Mouse (Mus musculus) liver, adult 2 months (tissue): ENCODE measurements around the gene Calhm2. TPM values are rescaled to one million over a fixed set of nuclear protein-coding genes. Genes with fewer than 3 reads are reported as not detected.

Experiments used
- DNase-seq: peaks from one replicate; pipeline ENCODE4 v3.0.0-alpha.2; 2011; ENCODE audit warnings: low read depth, low spot score; ENCODE audit errors: extremely low read depth
- H3K27ac ChIP-seq: fragments of 200-500 bp; replicated peaks from 2 replicates; pipeline ENCODE4 v1.5.1; 2012; ENCODE audit warnings: low read depth, mild to moderate bottlenecking, control low read depth, inconsistent platforms, low read length; ENCODE audit not compliant: insufficient read depth
- H3K27me3 ChIP-seq: fragments of 200-500 bp; 2 replicates; pipeline ENCODE4 v1.6.1; 2012; ENCODE audit warnings: mild to moderate bottlenecking, moderate library complexity, low read length, inconsistent platforms; ENCODE audit not compliant: control insufficient read depth, insufficient read depth
- H3K36me3 ChIP-seq: fragments of 200-500 bp; 2 replicates; pipeline ENCODE4 v1.6.1; 2012; ENCODE audit warnings: low read length, inconsistent platforms; ENCODE audit not compliant: control insufficient read depth, insufficient read depth
- H3K4me1 ChIP-seq: fragments of 200-500 bp; 2 replicates; pipeline ENCODE4 v1.6.1; 2011; ENCODE audit warnings: low read length; ENCODE audit not compliant: control insufficient read depth, insufficient read depth
- H3K4me3 ChIP-seq: fragments of 200-500 bp; 2 replicates; pipeline ENCODE4 v1.5.1; 2011; ENCODE audit warnings: low read depth, mild to moderate bottlenecking, control low read depth, low read length, moderate library complexity; ENCODE audit not compliant: insufficient read depth
- H3K79me2 ChIP-seq: fragments of 200-500 bp; 2 replicates; pipeline ENCODE4 v1.6.1; 2012; ENCODE audit warnings: inconsistent platforms, mild to moderate bottlenecking, low read length, moderate library complexity; ENCODE audit not compliant: control insufficient read depth, insufficient read depth
- H3K9ac ChIP-seq: fragments of 200-500 bp; 2 replicates; pipeline ENCODE4 v1.6.1; 2012; ENCODE audit warnings: low read depth, mild to moderate bottlenecking, control low read depth, inconsistent platforms, low read length
- CTCF ChIP-seq: fragments of 200-500 bp; IDR thresholded peaks from 2 replicates; pipeline ENCODE4 v1.5.1; 2011; ENCODE audit warnings: low read depth, low read length, control low read depth
- POLR2A ChIP-seq: fragments of 200-500 bp; IDR thresholded peaks from 2 replicates; pipeline ENCODE4 v1.6.1; 2011; ENCODE audit warnings: low read length, control low read depth; ENCODE audit not compliant: insufficient read depth; ENCODE audit errors: extremely low read depth
- WGBS: fragments of 180-500 bp; shearing (Covaris S2); methylation state at CpG from one replicate; pipeline ENCODE4 v1.1.7; 2018; 5-methylcytosine and 5-hydroxymethylcytosine counted together
- polyA plus RNA-seq: library from polyadenylated mRNA; depleted of rRNA; stranded (reverse); fragments of >200 nt; gene quantifications from 2 replicates; pipeline ENCODE4 v1.2.3, GENCODE M21; 2012
- total RNA-seq: library from RNA; depleted of rRNA; stranded (reverse); fragments of >200 nt; gene quantifications from 2 replicates; pipeline ENCODE4 v1.2.3, GENCODE M21; 2014

Calhm2 gene
- total and polyA plus RNA-seq, 2 experiments, result 1.5 to 2.0 TPM

DNA sequence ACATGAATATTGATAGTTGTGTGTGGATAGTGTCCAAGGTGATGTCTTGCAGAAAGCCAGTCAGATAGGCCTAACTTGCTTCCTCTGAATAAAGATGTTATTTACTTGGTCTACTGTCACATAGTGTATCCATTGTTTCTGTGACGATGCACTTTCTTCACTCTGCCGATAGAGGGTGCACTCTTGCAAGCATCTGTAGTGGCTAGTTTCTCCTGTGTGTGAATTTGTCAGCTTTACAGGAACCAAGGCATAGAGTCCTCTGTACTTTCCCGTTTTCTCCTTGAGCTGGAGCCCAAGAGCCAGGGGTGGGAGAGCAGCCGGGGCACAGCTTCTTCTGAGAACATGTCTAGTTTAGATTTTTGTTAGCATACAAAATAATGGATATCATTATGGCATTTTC is 17.0 kb downstream of the Calhm2 start:
- no peak overlapping the region for H3K27ac ChIP-seq
- peak; percentile 37 for DNase-seq
- H3K36me3 ChIP-seq, result peaks cover 41% of the 10 kb centered on the region
- H3K4me3 ChIP-seq, result no peak overlapping the region
- no peaks in the 10 kb centered on the region for H3K4me1 ChIP-seq
- H3K27me3 ChIP-seq, result no peaks in the 10 kb centered on the region
- no peak overlapping the region for H3K9ac ChIP-seq
- WGBS, result 57% methylated on average over 4 of the region's 4 CpGs
- H3K79me2 ChIP-seq, result no peaks in the 10 kb centered on the region
- TF ChIP-seq CTCF, result peak; percentile 49
- TF ChIP-seq POLR2A, result no peak

DNA sequence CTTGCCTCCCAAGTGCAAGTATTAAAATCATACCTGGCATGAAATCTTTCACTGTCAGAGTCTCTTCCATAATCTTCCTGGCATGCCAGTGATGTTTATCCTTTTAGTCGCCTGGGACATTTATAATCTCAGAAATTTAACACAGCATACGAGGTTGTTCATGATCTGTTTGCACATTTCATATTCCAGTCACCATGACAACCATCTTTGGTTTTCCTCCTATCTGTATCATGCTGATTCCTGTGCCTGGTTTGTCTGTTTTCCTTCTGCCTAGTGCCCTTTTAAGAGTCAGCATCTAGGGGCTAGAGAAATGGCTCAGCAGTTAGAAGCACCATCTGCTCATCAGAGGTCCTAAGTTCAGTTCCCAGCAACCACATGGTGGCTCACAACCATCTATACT is 19.5 kb downstream of the Calhm2 start:
- Histone ChIP-seq H3K79me2 (no peaks in the 10 kb centered on the region), H3K36me3 (peaks cover 45% of the 10 kb centered on the region), H3K9ac (no peak overlapping the region), H3K27me3 (no peaks in the 10 kb centered on the region), H3K27ac (no peak overlapping the region), H3K4me3 (no peak overlapping the region), H3K4me1 (no peaks in the 10 kb centered on the region)
- TF ChIP-seq POLR2A, result no peak
- TF ChIP-seq CTCF, result no peak
- WGBS, result 83% methylated on average over 2 of the region's 2 CpGs
- no peak for DNase-seq

DNA sequence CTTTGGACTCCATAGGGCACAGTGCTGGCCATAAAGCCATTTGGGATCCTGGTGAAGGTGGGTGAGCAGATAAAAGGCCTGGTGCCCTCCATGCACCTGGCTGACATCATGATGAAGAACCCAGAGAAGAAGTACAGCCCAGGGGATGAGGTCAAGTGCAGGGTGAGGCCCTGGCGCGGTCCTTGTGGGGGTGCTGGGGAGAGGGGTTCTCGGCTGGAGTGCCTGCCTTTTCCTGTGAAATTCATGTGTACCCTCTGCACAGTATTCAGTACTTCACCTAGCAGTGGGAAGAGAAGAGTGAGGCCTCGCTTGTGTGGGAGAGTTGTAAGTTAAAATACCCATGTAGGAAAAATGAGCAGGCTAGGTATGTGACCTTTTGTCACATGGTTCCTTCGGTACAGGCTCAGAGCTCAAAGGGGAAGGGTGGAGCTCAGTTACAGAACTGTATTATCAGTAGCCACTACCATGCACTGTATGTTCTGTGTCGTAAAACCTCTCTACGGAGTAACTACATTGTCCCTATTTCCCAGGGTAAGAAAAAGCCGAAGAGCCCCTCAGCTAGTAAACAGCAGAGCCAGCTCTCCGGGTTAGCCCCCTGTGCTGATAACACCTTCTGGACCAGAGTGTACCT is 33.3 kb downstream of the Calhm2 start:
- H3K27me3 ChIP-seq, result no peaks in the 10 kb centered on the region
- DNase-seq, result no peak
- H3K4me1 ChIP-seq, result no peaks in the 10 kb centered on the region
- H3K79me2 ChIP-seq, result no peaks in the 10 kb centered on the region
- H3K27ac ChIP-seq, result no peak overlapping the region
- WGBS, result 90% methylated on average over 9 of the region's 9 CpGs
- TF ChIP-seq CTCF (no peak), POLR2A (no peak)
- peaks cover 71% of the 10 kb centered on the region for H3K36me3 ChIP-seq
- H3K4me3 ChIP-seq, result no peak overlapping the region
- no peak overlapping the region for H3K9ac ChIP-seq

DNA sequence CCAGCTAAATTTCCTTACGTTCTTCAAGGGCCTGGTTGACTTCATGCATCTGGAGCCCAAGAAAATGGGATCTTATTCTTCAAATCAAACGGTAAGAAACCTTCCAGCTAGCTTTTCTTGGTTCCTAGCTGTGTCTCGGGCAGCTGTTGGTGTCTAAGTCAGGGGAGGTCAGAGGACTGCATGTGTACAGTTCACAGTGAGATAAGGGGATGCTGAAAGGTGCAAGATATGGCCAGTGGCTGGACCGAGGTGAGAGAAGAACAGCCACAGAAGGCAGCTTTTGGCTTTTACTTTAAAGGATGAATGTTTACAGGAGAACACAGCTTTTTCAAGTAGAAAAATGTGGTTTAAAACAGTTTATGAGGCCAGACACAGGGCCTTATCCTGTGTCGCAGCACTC is 37.0 kb downstream of the Calhm2 start:
- no peak for DNase-seq
- no peaks in the 10 kb centered on the region for H3K4me1 ChIP-seq
- no peak for TF ChIP-seq POLR2A
- no peak for TF ChIP-seq CTCF
- peaks cover 68% of the 10 kb centered on the region for H3K36me3 ChIP-seq
- no peak overlapping the region for H3K27ac ChIP-seq
- no peak overlapping the region for H3K4me3 ChIP-seq
- no peak overlapping the region for H3K9ac ChIP-seq
- H3K27me3 ChIP-seq, result no peaks in the 10 kb centered on the region
- H3K79me2 ChIP-seq, result no peaks in the 10 kb centered on the region
- WGBS, result 92% methylated on average over 5 of the region's 5 CpGs

DNA sequence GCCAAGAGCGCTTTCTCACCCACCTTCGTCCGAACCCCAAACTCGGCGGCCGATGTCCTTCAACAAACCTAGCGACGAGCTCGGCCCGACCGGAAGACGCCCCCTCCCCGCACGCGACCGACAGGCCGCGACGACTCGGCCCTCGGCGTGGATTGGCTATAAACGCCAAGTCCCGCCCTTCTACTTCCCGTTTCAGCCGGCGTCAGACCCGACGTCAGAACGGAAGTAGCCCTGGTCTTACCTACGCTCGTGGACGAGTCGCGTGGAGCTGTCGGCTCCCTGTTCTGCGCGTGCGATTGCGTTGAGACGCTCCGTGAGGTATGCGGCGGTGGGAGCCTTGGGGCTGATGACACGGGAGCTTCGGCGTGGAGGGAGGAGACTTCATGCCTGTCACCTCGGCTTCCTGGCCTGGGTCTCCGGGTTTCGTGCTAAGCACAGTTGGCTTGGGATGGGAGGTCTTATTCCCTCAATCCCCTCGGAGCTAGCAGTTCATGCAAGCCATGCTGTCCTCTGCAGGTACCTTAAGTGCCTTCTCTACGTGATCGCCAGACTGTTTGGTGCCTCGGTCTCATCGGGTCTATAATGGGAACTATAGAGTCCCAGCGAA is 47.4 kb downstream of the Calhm2 start, which contains the start of the genes Usmg5 and Pdcd11:
Gene Usmg5, minus strand, starts transcription at position 98 of the 607 bp plus-strand sequence.
Gene Pdcd11, plus strand, starts transcription at position 219 of the 607 bp plus-strand sequence.
- Histone ChIP-seq H3K36me3 (peaks cover 21% of the 10 kb centered on the region), H3K27me3 (no peaks in the 10 kb centered on the region), H3K4me1 (peaks cover 12% of the 10 kb centered on the region), H3K27ac (peak within 1 kb of the TSS; percentile 97), H3K79me2 (peaks cover 27% of the 10 kb centered on the region; the same call in 1 of the 2 replicates), H3K9ac (peak within 1 kb of the TSS; percentile 89), H3K4me3 (peak within 1 kb of the TSS; percentile 61)
- under 1% methylated on average over 56 of the region's 56 CpGs for WGBS
- peak; percentile 87 for DNase-seq
- TF ChIP-seq POLR2A (peak; percentile 77; the same call in 1 of the 2 replicates), CTCF (no peak)
